Mouse (Mus musculus) forebrain, embryonic 13.5 days (tissue): ENCODE measurements around the gene Irf7. TPM values are rescaled to one million over a fixed set of nuclear protein-coding genes. Genes with fewer than 3 reads are reported as not detected.
A peak's percentile ranks its signal among the peaks of the same experiment; 100 is the strongest.

Experiments
- ATAC-seq: fragments of 200-750 bp; cut with Nextera tagmentation; 2 replicates; pipeline ENCODE4 v1.8.0; 2017
- H3K27ac ChIP-seq: fragments of 300-500 bp; sonication (generic); 2 replicates; pipeline ENCODE4 v1.5.1; 2015; ENCODE audit warnings: inconsistent platforms, mild to moderate bottlenecking, moderate library complexity
- H3K27me3 ChIP-seq: fragments of 300-500 bp; sonication (generic); 2 replicates; pipeline ENCODE4 v1.6.1; 2015; ENCODE audit warnings: mild to moderate bottlenecking, inconsistent platforms
- H3K36me3 ChIP-seq: fragments of 300-500 bp; sonication (generic); 2 replicates; pipeline ENCODE4 v1.6.1; 2015; ENCODE audit warnings: mild to moderate bottlenecking, inconsistent platforms; ENCODE audit not compliant: poor library complexity, severe bottlenecking
- H3K4me1 ChIP-seq: fragments of 300-500 bp; sonication (generic); 2 replicates; pipeline ENCODE4 v1.6.1; 2015; ENCODE audit warnings: inconsistent platforms
- H3K4me2 ChIP-seq: fragments of 300-500 bp; sonication (generic); 2 replicates; pipeline ENCODE4 v1.6.1; 2015; ENCODE audit warnings: inconsistent platforms, mild to moderate bottlenecking, moderate library complexity
- H3K4me3 ChIP-seq: fragments of 300-500 bp; sonication (generic); 2 replicates; pipeline ENCODE4 v1.5.1; 2015; ENCODE audit warnings: mild to moderate bottlenecking, inconsistent platforms
- H3K9ac ChIP-seq: fragments of 300-500 bp; sonication (generic); 2 replicates; pipeline ENCODE4 v1.6.1; 2015; ENCODE audit warnings: mild to moderate bottlenecking, inconsistent platforms
- H3K9me3 ChIP-seq: fragments of 300-500 bp; sonication (generic); replicated peaks from 2 replicates; pipeline ENCODE4 v1.6.1; 2016; ENCODE audit warnings: inconsistent platforms
- WGBS: fragments of 180-500 bp; shearing (Covaris S2); methylation state at CpG from one replicate; pipeline ENCODE4 v1.1.7; 2015; 5-methylcytosine and 5-hydroxymethylcytosine counted together
- polyA plus RNA-seq: library from polyadenylated mRNA; unstranded; fragments of >200 nt; fragmentation: Nextera tagmentation; extraction: Ambion mirVana; gene quantifications from 2 replicates; pipeline ENCODE4 v1.2.1, GENCODE M21; 2015

Irf7 gene
- polyA plus RNA-seq, 1 experiment from 2014 or later = 1.1 TPM

DNA sequence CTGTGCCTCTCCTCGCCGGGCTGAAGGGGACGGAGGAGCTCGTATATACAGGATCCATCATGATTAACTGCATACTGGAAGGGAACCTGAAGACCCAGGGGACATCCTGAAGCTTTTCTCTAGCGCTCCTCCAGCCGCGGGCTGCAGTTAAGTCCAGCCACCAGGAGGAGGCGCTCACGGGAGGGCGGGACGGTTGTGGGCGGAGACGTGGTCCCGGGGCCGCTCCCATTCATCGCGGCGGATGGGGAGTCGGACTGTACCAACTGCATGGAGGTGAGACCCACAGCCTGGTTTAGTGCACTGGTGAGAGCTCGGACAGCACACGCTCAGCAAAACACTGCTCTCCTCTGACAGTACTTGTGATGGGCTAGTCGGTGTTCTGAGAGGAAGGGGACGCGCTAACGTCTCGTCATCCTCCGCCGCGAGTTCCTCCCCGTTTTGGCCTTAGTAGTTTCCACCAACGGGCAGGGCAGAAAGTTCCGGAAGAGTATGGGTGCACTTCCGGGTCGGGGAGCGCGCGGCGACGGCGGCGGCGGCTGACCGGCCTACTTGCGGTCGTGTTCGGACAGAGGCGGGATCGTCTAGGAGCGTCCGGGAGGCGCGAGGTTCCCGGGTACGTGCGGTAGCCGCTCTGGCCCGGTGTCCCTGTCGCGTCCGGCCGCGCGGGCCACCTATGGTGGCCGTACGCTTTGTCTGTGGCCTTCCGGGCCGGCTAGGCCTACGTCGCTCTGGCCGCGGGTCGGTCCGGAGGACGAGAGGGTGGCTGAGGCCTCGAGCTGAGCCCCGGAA is 37.8 kb downstream of the Irf7 start, which contains the start of gene Phrf1:
Gene Phrf1 (plus strand): TSS at position 506 of the 789 bp plus-strand sequence.
- Histone ChIP-seq H3K4me2 (peak within 1 kb of the TSS; percentile 99), H3K36me3 (peaks cover 31% of the 10 kb centered on the region), H3K27me3 (no peaks in the 10 kb centered on the region), H3K4me3 (peak within 1 kb of the TSS; percentile 100), H3K9ac (peak within 1 kb of the TSS; percentile 98), H3K9me3 (no peaks in the 10 kb centered on the region), H3K27ac (peak within 1 kb of the TSS; percentile 93), H3K4me1 (peaks cover 23% of the 10 kb centered on the region)
- ATAC-seq = peak; percentile 94
- WGBS = under 1% methylated on average over 76 of the region's 76 CpGs

DNA sequence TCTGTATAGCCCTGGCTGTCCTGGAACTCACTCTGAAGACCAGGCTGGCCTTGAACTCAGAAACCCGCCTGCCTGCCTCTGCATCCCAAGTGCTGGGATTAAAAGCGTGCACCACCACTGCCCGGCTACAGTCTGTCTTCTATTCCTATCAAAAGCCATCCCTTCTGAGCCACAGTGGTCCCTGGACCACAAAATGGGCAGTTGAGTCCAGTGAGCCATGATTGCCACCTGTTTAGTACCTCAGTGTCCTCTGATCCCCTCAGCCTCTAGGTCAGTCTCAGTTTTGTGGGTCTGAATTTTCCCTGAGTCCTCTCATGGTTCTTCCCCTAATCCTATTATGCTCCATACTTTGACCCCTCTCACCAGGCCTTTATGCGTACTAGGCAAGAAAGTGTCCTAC is 38.5 kb downstream of the Irf7 start:
- Histone ChIP-seq H3K4me3 (peak overlapping the region; percentile 100), H3K9ac (no peak overlapping the region; the same call in 1 of the 2 replicates), H3K4me1 (peaks cover 23% of the 10 kb centered on the region), H3K4me2 (peak overlapping the region; percentile 99; the same call in 1 of the 2 replicates), H3K27ac (peak overlapping the region; percentile 93; the same call in 1 of the 2 replicates), H3K9me3 (no peaks in the 10 kb centered on the region), H3K36me3 (peaks cover 24% of the 10 kb centered on the region), H3K27me3 (no peaks in the 10 kb centered on the region)
- WGBS = 77% methylated on average over 4 of the region's 4 CpGs
- ATAC-seq = no peak

DNA sequence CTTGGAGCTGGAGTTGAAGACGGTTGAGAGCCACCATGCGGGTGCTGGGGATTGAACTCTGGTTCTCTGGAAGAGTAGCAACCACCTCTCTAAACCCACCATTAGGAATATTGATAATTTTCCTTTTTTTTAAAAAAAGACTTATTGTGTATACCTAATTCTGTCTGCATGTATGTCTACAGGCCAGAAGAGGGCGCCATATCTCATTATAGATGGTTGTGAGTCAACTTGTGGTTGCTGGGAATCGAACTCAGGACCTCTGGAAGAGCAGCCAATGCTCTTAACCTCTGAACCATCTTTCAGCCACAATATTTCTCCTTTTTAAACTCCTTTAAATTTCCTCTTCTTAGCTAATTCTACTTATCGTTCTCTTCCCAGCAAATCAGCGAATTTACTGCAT is 39.7 kb downstream of the Irf7 start:
- Histone ChIP-seq H3K9ac (no peak overlapping the region), H3K27ac (no peak overlapping the region), H3K4me3 (no peak overlapping the region), H3K27me3 (no peaks in the 10 kb centered on the region), H3K36me3 (peaks cover 12% of the 10 kb centered on the region), H3K4me1 (peaks cover 32% of the 10 kb centered on the region), H3K4me2 (no peak overlapping the region), H3K9me3 (no peaks in the 10 kb centered on the region)
- no peak for ATAC-seq
- 84% methylated on average over 6 of the region's 6 CpGs for WGBS

DNA sequence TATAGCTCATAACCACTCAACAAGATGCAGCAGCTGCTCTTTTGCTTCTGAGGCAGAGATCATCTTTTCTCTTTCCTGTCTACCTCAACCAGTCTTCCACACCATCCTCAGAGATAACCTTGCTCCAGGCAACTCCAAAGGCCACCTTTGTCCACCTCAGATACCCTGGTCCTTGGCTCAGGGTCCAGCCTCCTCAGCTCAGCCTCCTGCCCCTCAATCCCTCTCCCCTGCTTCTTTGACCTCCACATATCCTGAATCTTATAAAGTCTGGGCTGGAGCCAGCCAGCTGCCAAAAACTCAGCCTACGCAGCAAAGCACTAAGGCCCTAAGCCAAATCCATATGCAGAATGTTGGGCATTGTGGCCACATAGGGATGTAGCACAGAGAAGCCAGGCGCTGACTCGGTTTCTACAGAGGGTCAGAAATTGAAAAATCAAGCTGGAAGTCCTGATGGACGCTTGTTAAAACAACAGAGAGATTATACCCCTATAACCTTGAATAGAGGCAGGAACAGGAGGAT is 43.5 kb downstream of the Irf7 start:
- WGBS = 92% methylated on average over 4 of the region's 4 CpGs
- Histone ChIP-seq H3K4me1 (peaks cover 25% of the 10 kb centered on the region), H3K36me3 (peaks cover 7% of the 10 kb centered on the region), H3K4me3 (no peak overlapping the region), H3K27me3 (no peaks in the 10 kb centered on the region), H3K9ac (0 out of 2 replicates have a peak overlapping the region, but pooled peaks have one; percentile 51), H3K9me3 (no peaks in the 10 kb centered on the region), H3K27ac (peak overlapping the region; percentile 74), H3K4me2 (peak overlapping the region; percentile 79; the same call in 1 of the 2 replicates)
- no peak for ATAC-seq

DNA sequence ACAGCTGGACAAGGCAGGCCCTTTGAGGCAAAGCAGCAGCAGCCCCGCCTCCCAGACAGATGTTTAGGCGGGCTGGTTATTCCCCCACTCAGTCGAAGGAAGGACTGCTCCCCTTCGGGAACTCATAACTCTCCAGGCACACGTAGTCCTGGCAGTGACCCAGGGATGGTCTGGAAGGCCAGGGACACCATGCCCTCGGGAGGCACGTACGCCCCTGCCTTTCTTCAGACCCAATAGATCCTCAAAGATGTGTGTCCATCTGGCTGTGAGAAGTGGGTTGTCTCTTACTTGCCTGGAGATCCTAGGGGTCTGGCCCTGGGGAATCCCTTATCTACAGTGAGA is 44.2 kb downstream of the Irf7 start:
- Histone ChIP-seq H3K4me3 (peak overlapping the region; percentile 43), H3K9ac (peak overlapping the region; percentile 51), H3K27ac (peak overlapping the region; percentile 74), H3K27me3 (no peaks in the 10 kb centered on the region), H3K4me2 (peak overlapping the region; percentile 79), H3K9me3 (no peaks in the 10 kb centered on the region), H3K36me3 (peaks cover 12% of the 10 kb centered on the region), H3K4me1 (peaks cover 25% of the 10 kb centered on the region)
- WGBS = 11% methylated on average over 8 of the region's 8 CpGs
- ATAC-seq = no peak

DNA sequence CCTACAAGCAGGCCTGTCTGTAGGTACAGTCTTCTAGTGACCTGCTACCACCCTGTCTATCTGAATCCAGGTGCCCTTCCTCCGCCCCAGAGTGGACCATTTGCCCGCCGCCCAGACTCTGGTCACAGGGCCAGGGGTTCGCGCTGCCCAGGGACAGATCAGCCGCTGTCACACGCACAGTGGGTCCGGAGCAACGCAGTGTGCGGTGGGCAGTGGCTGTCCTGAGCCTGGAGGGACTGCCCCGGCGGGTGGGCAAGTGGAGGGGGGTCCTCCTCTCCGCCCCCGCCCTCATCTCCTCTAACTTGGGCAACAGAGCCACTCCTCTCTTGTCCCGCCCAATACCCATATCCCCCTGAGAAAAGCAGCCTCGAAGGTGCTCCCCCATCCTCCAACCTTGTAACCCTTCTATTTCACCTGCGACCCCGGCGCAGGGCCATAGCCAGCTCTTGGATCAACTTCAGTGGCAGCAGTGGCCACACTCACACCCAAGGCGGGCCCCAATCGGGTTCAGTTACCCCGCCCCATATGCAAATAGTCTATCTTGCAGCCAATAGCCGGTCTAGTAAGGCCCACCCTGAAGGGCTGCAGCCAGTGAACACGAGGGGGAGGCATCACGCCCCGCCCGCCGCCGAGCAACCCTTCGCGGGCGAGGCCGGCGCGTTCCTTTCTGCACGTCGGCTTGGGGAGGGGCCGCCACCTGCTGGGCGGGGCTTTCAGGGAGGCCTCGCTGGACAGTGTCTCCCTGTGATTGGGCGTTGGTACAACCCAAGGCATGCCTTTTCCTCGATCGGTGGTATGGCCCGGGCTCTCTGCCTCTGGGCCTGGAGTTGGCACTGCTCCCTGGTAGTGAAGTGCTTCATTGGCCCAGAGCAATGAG is 44.8 kb downstream of the Irf7 start:
- Histone ChIP-seq H3K4me1 (peaks cover 29% of the 10 kb centered on the region), H3K4me3 (peak overlapping the region; percentile 43), H3K27ac (peak overlapping the region; percentile 74), H3K9me3 (no peaks in the 10 kb centered on the region), H3K27me3 (no peaks in the 10 kb centered on the region), H3K9ac (peak overlapping the region; percentile 68), H3K4me2 (peak overlapping the region; percentile 79), H3K36me3 (peaks cover 12% of the 10 kb centered on the region)
- WGBS = 1% methylated on average over 43 of the region's 44 CpGs
- peak; percentile 97 for ATAC-seq

DNA sequence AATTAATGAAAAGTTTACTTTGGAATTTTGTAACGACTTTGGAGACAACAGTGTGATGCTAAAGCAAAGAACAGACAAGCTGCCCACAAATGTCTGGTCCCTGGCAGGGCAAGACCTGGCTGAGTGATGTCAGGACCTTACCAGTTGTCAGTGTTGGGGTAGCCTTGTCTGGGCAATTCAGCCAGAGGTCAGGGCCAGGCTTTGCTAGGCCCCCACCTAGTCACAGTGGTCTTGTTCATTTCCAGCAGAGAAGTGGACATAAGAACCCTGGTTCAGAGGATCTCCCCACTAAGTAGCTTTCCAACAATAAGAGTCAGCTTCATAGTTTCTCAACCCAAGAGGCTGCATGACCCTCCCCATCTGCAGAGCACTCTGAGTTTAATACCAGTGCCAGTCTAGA is 45.9 kb downstream of the Irf7 start:
- Histone ChIP-seq H3K4me2 (peak overlapping the region; percentile 79), H3K4me1 (peaks cover 35% of the 10 kb centered on the region), H3K9me3 (no peaks in the 10 kb centered on the region), H3K27me3 (no peaks in the 10 kb centered on the region), H3K27ac (no peak overlapping the region), H3K4me3 (no peak overlapping the region), H3K36me3 (peaks cover 12% of the 10 kb centered on the region), H3K9ac (no peak overlapping the region)
- no peak for ATAC-seq
- WGBS = 85% methylated on average over 1 of the region's 1 CpGs

DNA sequence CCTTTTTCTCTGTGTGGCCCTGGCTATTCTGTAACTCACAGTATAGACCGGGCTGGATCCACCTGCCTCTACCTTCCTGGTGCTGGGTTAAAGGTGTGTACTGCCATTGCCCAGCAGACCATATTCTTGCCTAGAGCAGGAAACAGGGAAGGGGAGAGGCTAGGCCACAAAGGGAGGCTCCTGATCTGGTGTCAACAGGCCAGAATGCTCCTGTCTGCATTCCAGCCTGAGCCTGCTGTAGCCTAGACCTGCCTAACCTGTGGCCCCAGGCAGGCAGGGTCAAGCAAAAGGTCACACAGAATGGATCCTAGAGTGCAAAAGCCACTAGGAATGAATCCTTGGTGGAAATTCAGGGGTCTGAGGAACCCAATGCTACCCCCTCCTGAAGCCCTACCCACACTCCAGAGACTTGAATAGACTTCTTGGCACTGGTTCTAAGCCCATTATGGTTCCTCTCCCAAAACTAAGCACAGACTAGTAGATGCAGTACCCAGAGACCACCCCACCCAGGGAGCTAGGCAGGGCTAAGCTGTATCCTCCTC is 46.7 kb downstream of the Irf7 start:
- Histone ChIP-seq H3K4me2 (no peak overlapping the region), H3K4me3 (no peak overlapping the region)

DNA sequence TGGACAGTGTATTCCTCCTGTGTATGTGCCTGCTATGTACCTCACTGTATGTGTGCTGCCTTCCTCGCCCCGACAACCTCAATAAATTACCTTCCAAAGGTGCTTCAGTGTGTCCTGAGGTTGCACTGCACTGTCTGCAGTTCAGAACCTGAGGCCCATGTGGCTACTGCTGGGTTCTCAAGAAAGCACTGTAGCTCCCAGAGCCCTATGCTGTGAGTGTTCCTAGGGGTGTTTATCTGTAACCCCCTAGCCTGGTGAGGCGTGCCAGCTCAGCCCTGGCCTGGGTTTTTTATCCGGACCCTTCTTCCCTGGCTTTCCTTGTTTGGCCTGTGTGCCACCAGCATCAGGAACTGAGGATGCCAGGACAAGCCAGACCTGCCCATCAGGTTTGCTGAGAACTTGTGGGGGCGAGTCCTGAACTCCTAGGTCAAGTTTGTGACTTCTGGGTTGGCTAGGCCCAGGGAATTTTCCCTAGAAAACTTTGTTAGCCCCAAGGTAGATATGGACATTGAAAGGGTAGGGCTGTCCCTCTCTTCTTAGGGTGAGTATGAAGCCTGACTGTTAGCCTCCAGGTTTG is 47.6 kb downstream of the Irf7 start:
- no peaks in the 10 kb centered on the region for H3K9me3 ChIP-seq
- WGBS = 92% methylated on average over 5 of the region's 5 CpGs
- H3K4me2 ChIP-seq = no peak overlapping the region
- H3K4me1 ChIP-seq = peaks cover 41% of the 10 kb centered on the region
- no peak overlapping the region for H3K27ac ChIP-seq
- no peak overlapping the region for H3K9ac ChIP-seq
- no peaks in the 10 kb centered on the region for H3K27me3 ChIP-seq
- no peak overlapping the region for H3K4me3 ChIP-seq
- ATAC-seq = no peak
- peaks cover 12% of the 10 kb centered on the region for H3K36me3 ChIP-seq

More for the DNA sequence above, 46.7 kb downstream of the Irf7 start:
- H3K4me1 ChIP-seq = peaks cover 41% of the 10 kb centered on the region
- ATAC-seq = no peak
- WGBS = 94% methylated on average over 1 of the region's 1 CpGs
- H3K27ac ChIP-seq = no peak overlapping the region
- no peaks in the 10 kb centered on the region for H3K27me3 ChIP-seq
- no peak overlapping the region for H3K9ac ChIP-seq
- peaks cover 12% of the 10 kb centered on the region for H3K36me3 ChIP-seq
- no peaks in the 10 kb centered on the region for H3K9me3 ChIP-seq

DNA sequence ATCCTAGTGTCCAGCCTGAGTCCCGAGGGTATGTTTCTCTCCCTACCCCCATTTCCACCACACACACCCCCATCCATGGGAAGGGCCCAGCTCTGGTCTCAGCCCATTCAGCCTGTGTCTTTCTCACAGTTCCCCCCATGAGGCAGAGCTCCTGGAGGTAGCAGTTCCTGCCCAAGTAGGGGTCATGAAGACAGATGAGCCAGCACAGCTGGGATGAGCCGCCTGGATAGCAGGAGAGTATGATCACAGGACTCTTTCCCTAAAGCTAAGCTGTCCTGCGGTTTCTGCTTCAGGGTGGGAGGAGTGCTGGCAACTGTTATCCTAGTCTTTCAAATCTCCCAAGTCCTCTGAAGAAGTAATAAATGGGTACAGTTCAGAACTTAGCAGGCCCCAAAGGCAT is 48.1 kb downstream of the Irf7 start:
- no peak for ATAC-seq
- no peak overlapping the region for H3K4me2 ChIP-seq
- WGBS = 77% methylated on average over 3 of the region's 3 CpGs
- H3K4me3 ChIP-seq = no peak overlapping the region
- H3K4me1 ChIP-seq = peaks cover 41% of the 10 kb centered on the region
- H3K9ac ChIP-seq = no peak overlapping the region
- H3K9me3 ChIP-seq = no peaks in the 10 kb centered on the region
- H3K27ac ChIP-seq = no peak overlapping the region
- no peaks in the 10 kb centered on the region for H3K27me3 ChIP-seq
- H3K36me3 ChIP-seq = peaks cover 12% of the 10 kb centered on the region

DNA sequence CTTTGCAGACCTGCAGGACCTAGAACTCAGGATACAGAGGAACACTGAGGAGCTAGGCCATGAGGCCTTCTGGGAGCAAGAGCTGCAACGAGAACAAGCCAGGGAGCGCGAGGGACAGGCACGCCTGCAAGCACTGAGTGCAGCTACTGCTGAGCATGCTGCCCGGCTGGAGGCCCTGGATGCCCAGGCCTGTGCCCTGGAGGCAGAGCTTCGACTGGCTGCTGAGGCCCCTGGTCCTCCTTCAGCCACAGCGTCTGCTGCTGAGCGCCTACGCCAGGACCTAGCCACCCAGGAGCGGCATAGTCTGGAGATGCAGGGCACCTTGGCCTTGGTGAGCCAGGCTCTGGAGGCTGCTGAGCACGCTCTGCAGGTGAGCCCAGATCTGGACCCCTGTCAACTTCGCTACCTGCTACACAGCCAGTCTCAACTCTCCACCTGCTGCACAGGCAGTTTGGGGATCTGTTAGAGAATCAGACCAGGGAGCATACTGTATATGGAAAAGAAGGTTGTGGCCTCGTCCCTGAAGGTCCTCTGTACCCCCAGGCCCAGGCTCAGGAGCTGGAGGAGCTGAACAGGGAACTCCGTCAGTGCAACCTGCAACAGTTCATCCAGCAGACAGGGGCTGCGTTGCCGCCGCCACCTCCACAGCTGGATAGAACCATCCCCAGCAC is 48.8 kb downstream of the Irf7 start:
- H3K4me3 ChIP-seq = no peak overlapping the region
- no peaks in the 10 kb centered on the region for H3K27me3 ChIP-seq
- ATAC-seq = no peak
- H3K9ac ChIP-seq = 0 out of 2 replicates have a peak overlapping the region, but pooled peaks have one; percentile 79
- no peak overlapping the region for H3K4me2 ChIP-seq
- WGBS = 91% methylated on average over 17 of the region's 17 CpGs
- H3K36me3 ChIP-seq = peaks cover 12% of the 10 kb centered on the region
- H3K27ac ChIP-seq = no peak overlapping the region
- no peaks in the 10 kb centered on the region for H3K9me3 ChIP-seq
- peaks cover 38% of the 10 kb centered on the region for H3K4me1 ChIP-seq
